Mouse (Mus musculus) cerebellum, adult 11 months (tissue): Measurements from ENCODE around the gene Gm21541.
"Not testable (repeated sequence)": the region's sequence is repeated elsewhere in the genome, so short reads cannot be mapped to it uniquely, and the experiment has no call there.

Experiments
- DNase-seq: peaks from one replicate; pipeline ENCODE4 v3.0.0; 2022

Gene Gm21541

GRCm38 (mm10) chr4:41903310-41903709, at the start of gene Gm21541:
Gm21541 (plus strand) TSS chr4:41903610.
- not testable (repeated sequence) for DNase-seq

GRCm38 (mm10) chr4:41941272-41941671, 37.9 kb downstream of the Gm21541 start, which contains the start of gene Gm20878:
Gm20878 (plus strand) TSS chr4:41941572.
- DNase-seq = not testable (repeated sequence)
